ENCODE assay signal across 8 mouse cellular contexts in the genomic region with DNA sequence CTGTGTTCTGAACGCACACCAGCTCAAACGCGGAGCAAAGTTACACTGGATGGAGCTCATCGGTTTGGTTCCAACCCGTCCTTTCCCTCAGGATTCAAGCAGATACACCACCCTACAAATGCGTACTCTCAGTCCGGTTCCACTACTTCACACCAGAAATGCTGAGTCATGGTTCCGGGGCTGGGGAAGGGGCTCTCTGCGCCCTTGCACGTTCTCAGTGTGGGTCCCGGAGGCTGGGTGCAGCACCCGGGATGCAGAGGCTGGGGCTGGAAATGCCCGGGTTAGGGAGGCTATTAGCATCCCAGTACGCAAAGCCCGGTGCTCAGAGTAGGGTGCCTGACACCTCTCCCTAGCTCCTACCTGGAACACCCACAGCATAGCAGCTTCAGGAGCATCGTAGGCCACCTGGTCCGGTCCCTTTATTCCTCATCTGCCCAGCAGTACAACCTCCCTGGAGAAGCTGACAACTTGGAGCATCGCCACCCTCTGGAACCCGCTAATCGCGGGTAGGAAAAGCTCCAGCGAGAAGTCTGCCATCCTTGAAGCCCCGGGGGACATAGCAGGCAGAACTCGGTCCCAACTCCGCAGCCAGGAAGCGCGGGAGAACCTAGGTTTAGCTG. TPM values are rescaled to one million over a fixed set of nuclear protein-coding genes. Genes with fewer than 3 reads are reported as not detected.
DNase-seq lines count a peak whose midpoint lies in the region; ATAC-seq and TF ChIP-seq lines count a peak whose summit lies in the region.

No protein-coding gene starts in this region.

- H3K4me3 ChIP-seq in cortical plate, adult 2 months (ENCODE audit: insufficient read depth, low read length): peak overlapping the region; percentile 99
- H3K4me3 ChIP-seq in intestine, embryonic 16.5 days (ENCODE audit: low read length): peak overlapping the region; percentile 68
- H3K4me3 ChIP-seq in limb, embryonic 14.5 days (replicated peaks; ENCODE audit: low read length): peak overlapping the region; percentile 67
- peak overlapping the region; percentile 64 for H3K4me3 ChIP-seq in neural tube, embryonic 11.5 days (ENCODE audit: low read depth, low read length)

- ATAC-seq in intestine, embryonic 16.5 days: no peak
- ATAC-seq in limb, embryonic 14.5 days (ENCODE audit: low FRiP score, low read depth): no peak
- no peak for ATAC-seq in neural tube, embryonic 11.5 days (ENCODE audit: insufficient read depth, low FRiP score, low TSS enrichment)

- H3K27me3 ChIP-seq in intestine, embryonic 16.5 days (replicated peaks; ENCODE audit: control insufficient read depth, insufficient read depth, low read length): peaks cover 24% of the 10 kb centered on the region
- peaks cover 24% of the 10 kb centered on the region for H3K27me3 ChIP-seq in limb, embryonic 14.5 days (ENCODE audit: control insufficient read depth, insufficient read depth, low read length)
- H3K27me3 ChIP-seq in neural tube, embryonic 11.5 days (ENCODE audit: control insufficient read depth, insufficient read depth, low read length): peaks cover 24% of the 10 kb centered on the region

- H3K4me1 ChIP-seq in cortical plate, adult 2 months (ENCODE audit: control insufficient read depth, insufficient read depth, low read length): peaks cover 6% of the 10 kb centered on the region; the same call in 1 of the 2 replicates
- H3K4me1 ChIP-seq in intestine, embryonic 16.5 days (ENCODE audit: control insufficient read depth, insufficient read depth, low read length): peaks cover 18% of the 10 kb centered on the region
- peaks cover 20% of the 10 kb centered on the region for H3K4me1 ChIP-seq in limb, embryonic 14.5 days (ENCODE audit: control insufficient read depth, insufficient read depth, low read length)
- peaks cover 13% of the 10 kb centered on the region; the same call in 1 of the 2 replicates for H3K4me1 ChIP-seq in neural tube, embryonic 11.5 days (ENCODE audit: control insufficient read depth, insufficient read depth, low read length)

- WGBS in intestine, embryonic 16.5 days: 1% methylated on average over 27 of the region's 27 CpGs
- 2% methylated on average over 27 of the region's 27 CpGs for WGBS in limb, embryonic 14.5 days
- under 1% methylated on average over 27 of the region's 27 CpGs for WGBS in neural tube, embryonic 11.5 days

- peak overlapping the region; percentile 75 for H3K9ac ChIP-seq in intestine, embryonic 16.5 days (ENCODE audit: low read depth, low read length)
- peak overlapping the region; percentile 67 for H3K9ac ChIP-seq in limb, embryonic 14.5 days (ENCODE audit: low read depth, low read length, severe bottlenecking)
- peak overlapping the region; percentile 43 for H3K9ac ChIP-seq in neural tube, embryonic 11.5 days (ENCODE audit: low read length)

- TF ChIP-seq POLR2A in cortical plate, adult 2 months (IDR thresholded peaks at IDR 0.05; ENCODE audit: extremely low read depth, insufficient read depth, low read length): no peak
- no peak for TF ChIP-seq POLR2A in limb, embryonic 14.5 days (IDR thresholded peaks at IDR 0.05; ENCODE audit: borderline replicate concordance, extremely low read depth, insufficient read depth, insufficient read length)

- H3K27ac ChIP-seq in cortical plate, adult 2 months (ENCODE audit: insufficient read depth, low read length): peak overlapping the region; percentile 94
- H3K27ac ChIP-seq in intestine, embryonic 16.5 days (ENCODE audit: low read length): no peak overlapping the region; the same call in 1 of the 2 replicates
- H3K27ac ChIP-seq in limb, embryonic 14.5 days (replicated peaks; ENCODE audit: low read depth, low read length): no peak overlapping the region
- no peak overlapping the region for H3K27ac ChIP-seq in neural tube, embryonic 11.5 days (ENCODE audit: low read depth, low read length)

- TF ChIP-seq CTCF in cortical plate, adult 2 months (IDR thresholded peaks at IDR 0.05; ENCODE audit: extremely low read depth, insufficient read depth, low read length): no peak

- H3K9me3 ChIP-seq in intestine, embryonic 16.5 days (ENCODE audit: control insufficient read depth, low read length): no peaks in the 10 kb centered on the region
- H3K9me3 ChIP-seq in limb, embryonic 14.5 days (ENCODE audit: control insufficient read depth, low read length): no peaks in the 10 kb centered on the region
- H3K9me3 ChIP-seq in neural tube, embryonic 11.5 days (ENCODE audit: control insufficient read depth, low read length): no peaks in the 10 kb centered on the region

- H3K4me2 ChIP-seq in intestine, embryonic 16.5 days (ENCODE audit: low read depth, low read length): peak overlapping the region; percentile 95
- H3K4me2 ChIP-seq in limb, embryonic 14.5 days (replicated peaks; ENCODE audit: low read depth, low read length, severe bottlenecking): peak overlapping the region; percentile 82
- H3K4me2 ChIP-seq in neural tube, embryonic 11.5 days (ENCODE audit: low read depth): peak overlapping the region; percentile 91

- no peaks in the 10 kb centered on the region for H3K36me3 ChIP-seq in intestine, embryonic 16.5 days (ENCODE audit: control insufficient read depth, insufficient read depth, low read length)
- no peaks in the 10 kb centered on the region for H3K36me3 ChIP-seq in limb, embryonic 14.5 days (ENCODE audit: control insufficient read depth, insufficient read depth, low read length)
- no peaks in the 10 kb centered on the region for H3K36me3 ChIP-seq in neural tube, embryonic 11.5 days (ENCODE audit: control insufficient read depth, insufficient read depth, low read length)

- DNase-seq in heart, adult 11 months: peak; percentile 95
- DNase-seq in heart, adult 8-10 months (ENCODE audit: low spot score): no peak
- DNase-seq in gastrocnemius, postnatal 25 days: peak; percentile 36
- no peak for DNase-seq in limb, embryonic 14.5 days (ENCODE audit: low spot score)
- peak; percentile 63 for DNase-seq in neural tube, embryonic 11.5 days (ENCODE audit: low spot score)
- DNase-seq in thymus, postnatal 10 days (ENCODE audit: low spot score in 2 of 2): no peak

RNA-seq across cellular contexts. Expression of gene Tmtc1, which starts 1.4 kb away (rescaled TPM):
- 100 to 1,000 TPM in 2 of 4 experiments, 10 to 100 TPM in 2; 86.3 to 134 (median 102) TPM for total RNA-seq in heart, adult 8-10 months (2022)
- 30.4 and 35.2 TPM in 2 replicates for polyA plus RNA-seq in cortical plate, adult 2 months (2012; rRNA removed)
- total RNA-seq in gastrocnemius, postnatal 25 days (2021): 10 to 100 TPM; 64.0 to 64.8 TPM
- polyA plus RNA-seq in intestine, embryonic 16.5 days (2015; fragmentation: Nextera tagmentation; extraction: Ambion mirVana): 0.64 and 0.66 TPM in 2 replicates
- polyA plus RNA-seq in limb, embryonic 14.5 days (2012; rRNA removed): 3.0 and 4.5 TPM in 2 replicates
- 1.8 and 2.0 TPM in 2 replicates for polyA plus RNA-seq in limb, embryonic 14.5 days (2014; fragmentation: Nextera tagmentation; extraction: Ambion mirVana)
- polyA plus RNA-seq in neural tube, embryonic 11.5 days (2014; fragmentation: Nextera tagmentation; extraction: Ambion mirVana): 1.1 and 1.4 TPM in 2 replicates

Comparison
In these comparisons a context has a peak if more than half of its experiments do, and no peak if none do; other contexts are left out.
1. DNase-seq: peak in heart, adult 11 months (single experiment), gastrocnemius, postnatal 25 days (single experiment) and neural tube, embryonic 11.5 days (single experiment); none in heart, adult 8-10 months (single experiment), limb, embryonic 14.5 days (single experiment) and thymus, postnatal 10 days (0 of 2).
2. Peak in every context shown above with its lines, with median percentiles within 50 percentile points of each other: H3K4me3 ChIP-seq, H3K4me2 ChIP-seq and H3K9ac ChIP-seq.